Mouse (Mus musculus): ENCODE data around the gene Hist1h2bk. TPM values are rescaled to one million over a fixed set of nuclear protein-coding genes. Genes with fewer than 3 reads are reported as not detected.
"Not testable (repeated sequence)": the region's sequence is repeated elsewhere in the genome, so short reads cannot be mapped to it uniquely, and the experiment has no call there.

The Hist1h2bk gene
- polyA plus RNA-seq, 1 experiment from 2014 or later: 9.7 TPM

DNA sequence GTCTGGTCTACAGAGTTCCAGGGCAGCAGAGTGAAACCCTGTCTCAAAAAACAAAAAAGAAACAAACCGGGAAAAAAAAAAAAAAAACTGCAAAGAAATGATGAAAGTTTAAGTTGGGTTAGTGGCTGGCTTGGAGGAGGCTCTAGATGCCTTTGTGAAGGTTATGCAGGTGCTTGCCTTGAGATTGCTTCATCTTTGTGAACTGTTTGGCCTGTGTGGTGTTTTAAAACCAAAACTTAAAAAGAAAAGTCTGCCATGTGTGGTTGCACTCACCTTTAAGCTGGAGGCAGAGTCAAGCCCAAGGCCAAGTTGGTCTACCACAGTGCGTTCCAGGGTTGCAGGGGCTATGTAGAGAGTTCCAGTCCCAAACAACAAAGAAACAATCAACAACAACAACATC lies 13.4 kb downstream of the Hist1h2bk start:
- 79% methylated on average over 2 of the region's 2 CpGs for WGBS
- Histone ChIP-seq H3K27ac (replicated peaks) (0 out of 2 replicates have a peak overlapping the region, but pooled peaks have one; percentile 28), H3K36me3 (no peaks in the 10 kb centered on the region), H3K9me3 (replicated peaks) (no peaks in the 10 kb centered on the region), H3K4me1 (peaks cover 21% of the 10 kb centered on the region), H3K27me3 (ENCODE audit: low read depth, poor library complexity, severe bottlenecking) (no peaks in the 10 kb centered on the region), H3K4me3 (no peak overlapping the region)
- no peak for DNase-seq (ENCODE audit: low spot score)

DNA sequence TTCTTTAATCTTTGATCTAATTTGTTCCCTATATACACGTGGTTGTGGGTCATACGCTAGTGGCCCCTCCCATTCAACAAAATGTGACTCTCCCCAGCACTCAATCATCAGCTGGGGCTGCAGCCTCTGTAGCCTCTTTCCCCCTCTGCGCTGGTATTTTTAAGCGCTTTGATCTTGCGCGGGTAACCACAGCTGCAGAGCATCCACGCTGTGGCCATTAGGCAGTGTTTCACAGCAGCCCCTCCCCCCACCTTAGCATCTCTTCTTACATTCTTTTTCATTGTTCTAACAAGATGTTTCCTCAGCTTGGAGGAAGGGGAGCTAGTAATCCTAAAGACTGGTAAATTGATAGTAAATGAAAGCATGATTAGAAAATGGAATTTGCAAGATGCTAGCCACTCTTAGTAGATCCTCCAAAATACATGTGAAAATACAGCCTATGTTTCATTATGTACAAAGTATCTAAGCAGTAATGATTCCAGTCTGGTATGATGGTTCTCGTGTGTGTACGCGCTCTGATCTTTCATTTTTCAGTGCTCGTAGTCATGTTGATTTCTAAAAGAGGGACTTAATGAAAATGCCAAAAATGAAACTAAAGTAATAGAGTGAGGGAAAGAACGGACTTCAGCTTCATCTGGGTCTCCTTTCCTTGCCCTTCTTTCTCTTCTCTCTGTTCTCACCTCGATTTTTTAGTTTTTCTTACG lies 14.2 kb downstream of the Hist1h2bk start:
- Histone ChIP-seq H3K4me3 (peak overlapping the region; percentile 61), H3K4me1 (peaks cover 14% of the 10 kb centered on the region), H3K9me3 (replicated peaks) (no peaks in the 10 kb centered on the region), H3K36me3 (no peaks in the 10 kb centered on the region), H3K27ac (replicated peaks) (peak overlapping the region; percentile 86), H3K27me3 (ENCODE audit: low read depth, poor library complexity, severe bottlenecking) (no peaks in the 10 kb centered on the region)
- WGBS: 2% methylated on average over 14 of the region's 14 CpGs
- DNase-seq (ENCODE audit: low spot score): peak; percentile 81

DNA sequence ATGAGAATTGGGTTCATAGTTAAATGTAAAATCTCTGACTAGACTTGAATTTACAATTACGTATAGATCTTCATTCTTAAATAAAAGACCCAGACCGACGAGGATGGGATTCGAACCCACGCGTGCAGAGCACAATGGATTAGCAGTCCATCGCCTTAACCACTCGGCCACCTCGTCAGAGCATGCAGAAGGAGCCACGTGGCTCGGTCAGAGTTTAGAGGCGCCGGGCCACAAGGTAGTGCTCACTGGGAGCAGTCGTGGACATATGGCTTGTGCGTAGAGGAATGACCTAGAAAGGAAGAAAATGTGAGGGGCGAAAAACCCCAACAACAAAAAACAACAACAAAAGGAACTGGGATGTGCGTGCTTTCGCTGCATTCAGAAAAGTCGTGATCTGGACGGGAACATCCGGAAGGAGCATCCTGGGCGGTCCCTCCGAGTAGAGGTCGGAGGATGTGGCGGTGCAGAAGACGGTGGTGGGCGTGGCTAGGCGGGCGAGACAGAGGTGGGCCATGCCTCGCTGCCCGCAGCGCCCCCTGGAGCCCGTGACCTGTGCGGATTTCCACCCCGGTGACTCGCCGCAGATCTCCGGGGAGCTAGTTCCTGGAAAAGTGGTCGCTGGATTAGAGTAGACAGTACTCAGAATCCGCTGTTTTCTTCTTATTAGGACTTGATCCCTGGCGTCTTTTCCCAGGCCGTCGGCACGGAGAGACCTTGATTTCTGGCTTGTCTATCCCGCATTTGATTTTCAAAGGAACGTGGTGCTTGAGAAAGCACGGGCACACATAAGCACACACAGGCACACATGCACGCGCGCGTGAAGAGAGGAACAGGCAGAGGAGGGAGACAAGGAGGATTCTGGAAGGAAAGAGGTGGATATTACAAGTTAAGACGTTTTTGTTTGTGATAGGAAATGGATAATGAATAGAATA lies 15.2 kb downstream of the Hist1h2bk start:
- H3K9me3 ChIP-seq (replicated peaks): no peaks in the 10 kb centered on the region
- H3K27me3 ChIP-seq (ENCODE audit: low read depth, poor library complexity, severe bottlenecking): no peaks in the 10 kb centered on the region
- under 1% methylated on average over 52 of the region's 52 CpGs for WGBS
- peak; percentile 96 for DNase-seq (ENCODE audit: low spot score)
- no peaks in the 10 kb centered on the region for H3K36me3 ChIP-seq
- peaks cover 14% of the 10 kb centered on the region for H3K4me1 ChIP-seq
- H3K4me3 ChIP-seq: peak overlapping the region; percentile 61
- peak overlapping the region; percentile 86 for H3K27ac ChIP-seq (replicated peaks)

- peaks cover 14% of the 10 kb centered on the region for H3K4me1 ChIP-seq
- no peaks in the 10 kb centered on the region for H3K27me3 ChIP-seq (ENCODE audit: low read depth, poor library complexity, severe bottlenecking)
- H3K9me3 ChIP-seq (replicated peaks): no peaks in the 10 kb centered on the region
- WGBS: 11% methylated on average over 5 of the region's 5 CpGs
- H3K36me3 ChIP-seq: no peaks in the 10 kb centered on the region
- peak overlapping the region; percentile 61 for H3K4me3 ChIP-seq
- DNase-seq (ENCODE audit: low spot score): no peak
- H3K27ac ChIP-seq (replicated peaks): peak overlapping the region; percentile 86
These were observed 15.8 kb downstream of the Hist1h2bk start for GRCm38 (mm10) chr13:22051523-22051859.

GRCm38 (mm10) chr13:22053754-22054153 lies 18.1 kb downstream of the Hist1h2bk start:
- 93% methylated on average over 1 of the region's 1 CpGs for WGBS
- H3K9me3 ChIP-seq (replicated peaks): no peaks in the 10 kb centered on the region
- no peak overlapping the region for H3K27ac ChIP-seq (replicated peaks)
- H3K36me3 ChIP-seq: no peaks in the 10 kb centered on the region
- H3K4me3 ChIP-seq: no peak overlapping the region
- no peak for DNase-seq (ENCODE audit: low spot score)
- no peaks in the 10 kb centered on the region for H3K27me3 ChIP-seq (ENCODE audit: low read depth, poor library complexity, severe bottlenecking)
- peaks cover 14% of the 10 kb centered on the region for H3K4me1 ChIP-seq

GRCm38 (mm10) chr13:22061422-22061821 lies 25.8 kb downstream of the Hist1h2bk start:
- H3K9me3 ChIP-seq (replicated peaks): peaks cover under 1% of the 10 kb centered on the region; the same call in 1 of the 2 replicates
- no peaks in the 10 kb centered on the region for H3K36me3 ChIP-seq
- DNase-seq (ENCODE audit: low spot score): no peak
- 81% methylated on average over 1 of the region's 1 CpGs for WGBS
- no peak overlapping the region for H3K4me3 ChIP-seq
- H3K4me1 ChIP-seq: no peaks in the 10 kb centered on the region
- no peak overlapping the region for H3K27ac ChIP-seq (replicated peaks)
- no peaks in the 10 kb centered on the region for H3K27me3 ChIP-seq (ENCODE audit: low read depth, poor library complexity, severe bottlenecking)

DNA sequence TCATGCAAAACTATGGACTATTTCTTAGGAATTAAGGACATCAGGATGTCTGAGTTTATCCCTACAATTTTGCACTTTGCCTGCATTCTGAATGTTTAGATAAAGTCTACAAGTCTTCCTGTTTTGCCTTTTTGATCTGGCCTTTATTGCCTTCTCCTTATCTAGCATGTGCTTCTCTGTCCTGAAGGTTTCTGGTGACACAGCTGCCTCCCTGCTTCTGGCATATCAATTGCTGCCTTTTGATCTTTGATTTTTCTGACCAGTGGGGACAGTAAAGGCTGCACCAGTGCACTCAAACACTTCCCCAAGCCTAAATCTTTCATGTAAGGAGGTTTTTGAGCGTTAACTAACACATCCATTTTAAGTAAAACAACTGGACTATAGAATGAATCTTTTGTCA lies 27.8 kb downstream of the Hist1h2bk start:
- WGBS: 77% methylated on average over 1 of the region's 1 CpGs
- peaks cover 3% of the 10 kb centered on the region; the same call in 1 of the 2 replicates for H3K9me3 ChIP-seq (replicated peaks)
- no peaks in the 10 kb centered on the region for H3K27me3 ChIP-seq (ENCODE audit: low read depth, poor library complexity, severe bottlenecking)
- H3K36me3 ChIP-seq: no peaks in the 10 kb centered on the region
- H3K4me3 ChIP-seq: no peak overlapping the region
- H3K4me1 ChIP-seq: no peaks in the 10 kb centered on the region
- H3K27ac ChIP-seq (replicated peaks): no peak overlapping the region
- DNase-seq (ENCODE audit: low spot score): no peak

DNA sequence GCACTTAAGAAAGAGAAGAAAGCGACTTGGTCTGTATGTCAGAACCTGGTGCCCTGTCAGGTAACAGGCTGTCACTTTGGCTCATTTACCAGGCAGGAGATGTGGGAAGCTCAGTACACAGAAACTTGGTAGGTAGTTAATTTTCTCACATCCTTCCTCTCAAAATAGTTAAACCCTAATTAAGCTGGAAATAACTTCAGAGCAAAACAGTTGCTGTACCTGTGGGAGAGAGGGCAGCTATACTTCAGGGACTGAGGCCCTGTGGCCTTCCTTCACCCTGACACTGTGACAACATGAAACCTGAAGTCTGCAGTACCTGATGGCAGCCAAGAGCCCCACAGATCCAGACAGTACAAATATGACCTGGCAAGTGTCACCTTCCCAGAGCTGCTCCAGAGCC lies 48.5 kb downstream of the Hist1h2bk start, which contains the start of gene Vmn1r188:
TSS of gene Vmn1r188 (plus strand) at position 301 of the 400 bp plus-strand sequence.
- H3K27ac ChIP-seq (replicated peaks); H3K9me3 ChIP-seq (replicated peaks); DNase-seq (ENCODE audit: low spot score); H3K4me3 ChIP-seq; H3K27me3 ChIP-seq (ENCODE audit: low read depth, poor library complexity, severe bottlenecking); H3K36me3 ChIP-seq; H3K4me1 ChIP-seq: not testable (repeated sequence)
- WGBS: 85% methylated on average over 1 of the region's 1 CpGs

Small RNA genes within 50 kb of the gene (microRNA-seq; reads per million reads assigned to microRNA genes)
- gene Gm26300: not detected
- gene Gm44390: not detected
- not detected for gene Gm44486

Other genes with a start within 250 kb of the Hist1h2bk start
- gene Hist1h2an, start 248.7 kb upstream of the Hist1h2bk start, polyA plus RNA-seq (2016; fragmentation: Nextera tagmentation; extraction: Ambion mirVana): 11.7 and 15.4 TPM in 2 replicates
- gene Hist1h2bp, start 248.4 kb upstream of the Hist1h2bk start, polyA plus RNA-seq (2016; fragmentation: Nextera tagmentation; extraction: Ambion mirVana): 3.9 and 4.2 TPM in 2 replicates
- gene Hist1h2bq, start 225.7 kb upstream of the Hist1h2bk start, polyA plus RNA-seq (2016; fragmentation: Nextera tagmentation; extraction: Ambion mirVana): 15.4 and 17.4 TPM in 2 replicates
- 1.6 TPM in 1 of 2 replicates, not detected in the other for gene Hist1h2ao, start 225.4 kb upstream of the Hist1h2bk start, polyA plus RNA-seq (2016; fragmentation: Nextera tagmentation; extraction: Ambion mirVana)
- gene Hist1h4m, start 224.1 kb upstream of the Hist1h2bk start, polyA plus RNA-seq (2016; fragmentation: Nextera tagmentation; extraction: Ambion mirVana): not detected in 2 replicates
- gene Hist1h4n, start 203.7 kb upstream of the Hist1h2bk start, polyA plus RNA-seq (2016; fragmentation: Nextera tagmentation; extraction: Ambion mirVana): 7.7 and 10.8 TPM in 2 replicates
- gene Hist1h2ap, start 202.4 kb upstream of the Hist1h2bk start, polyA plus RNA-seq (2016; fragmentation: Nextera tagmentation; extraction: Ambion mirVana): 5,863 and 6,710 TPM in 2 replicates
- 15.6 and 19.0 TPM in 2 replicates for gene Hist1h2br, start 202.1 kb upstream of the Hist1h2bk start, polyA plus RNA-seq (2016; fragmentation: Nextera tagmentation; extraction: Ambion mirVana)
- gene Zfp184, start 90.8 kb upstream of the Hist1h2bk start, polyA plus RNA-seq (2016; fragmentation: Nextera tagmentation; extraction: Ambion mirVana): 23.8 and 24.8 TPM in 2 replicates
- gene Pom121l2, start 54.7 kb upstream of the Hist1h2bk start, polyA plus RNA-seq (2016; fragmentation: Nextera tagmentation; extraction: Ambion mirVana): 0.11 TPM in 1 of 2 replicates, not detected in the other
- gene Prss16, start 26.1 kb upstream of the Hist1h2bk start, polyA plus RNA-seq (2016; fragmentation: Nextera tagmentation; extraction: Ambion mirVana): not detected in 2 replicates
- gene Hist1h2ah, start 302 bp upstream of the Hist1h2bk start, polyA plus RNA-seq (2016; fragmentation: Nextera tagmentation; extraction: Ambion mirVana): 10.6 and 11.4 TPM in 2 replicates
- gene Hist1h4i, start 5.5 kb downstream of the Hist1h2bk start, polyA plus RNA-seq (2016; fragmentation: Nextera tagmentation; extraction: Ambion mirVana): 51.3 and 52.5 TPM in 2 replicates
- 64.8 and 64.9 TPM in 2 replicates for gene Hist1h2ag, start 7.1 kb downstream of the Hist1h2bk start, polyA plus RNA-seq (2016; fragmentation: Nextera tagmentation; extraction: Ambion mirVana)
- gene Hist1h2bj, start 7.3 kb downstream of the Hist1h2bk start, polyA plus RNA-seq (2016; fragmentation: Nextera tagmentation; extraction: Ambion mirVana): 14.7 and 16.2 TPM in 2 replicates
- not detected in 2 replicates for gene Vmn1r188, start 48.6 kb downstream of the Hist1h2bk start, polyA plus RNA-seq (2016; fragmentation: Nextera tagmentation; extraction: Ambion mirVana)
- not detected in 2 replicates for gene Vmn1r189, start 70.0 kb downstream of the Hist1h2bk start, polyA plus RNA-seq (2016; fragmentation: Nextera tagmentation; extraction: Ambion mirVana)
- gene Vmn1r191, start 148.1 kb downstream of the Hist1h2bk start, polyA plus RNA-seq (2016; fragmentation: Nextera tagmentation; extraction: Ambion mirVana): not detected in 2 replicates
- not detected in 2 replicates for gene Vmn1r192, start 155.3 kb downstream of the Hist1h2bk start, polyA plus RNA-seq (2016; fragmentation: Nextera tagmentation; extraction: Ambion mirVana)
- not detected in 2 replicates for gene Vmn1r193, start 187.3 kb downstream of the Hist1h2bk start, polyA plus RNA-seq (2016; fragmentation: Nextera tagmentation; extraction: Ambion mirVana)
- gene Vmn1r194, start 208.3 kb downstream of the Hist1h2bk start, polyA plus RNA-seq (2016; fragmentation: Nextera tagmentation; extraction: Ambion mirVana): not detected in 2 replicates
- not detected in 2 replicates for gene Vmn1r195, start 234.7 kb downstream of the Hist1h2bk start, polyA plus RNA-seq (2016; fragmentation: Nextera tagmentation; extraction: Ambion mirVana)